Mouse (Mus musculus) heart, embryonic 14.5 days (tissue): ENCODE measurements at regions not wholly inside any gene's neighbourhood (a gene's known extent, or its start where the extent isn't known, plus 50 kb on each side); places are given as distances from the start of the nearest gene placed in this dataset.

Source experiments
- ATAC-seq: fragments of 200-750 bp; cut with Nextera tagmentation; 2 replicates; pipeline ENCODE4 v1.8.0; 2017; ENCODE audit warnings: low read depth, moderate TSS enrichment; ENCODE audit not compliant: insufficient number of reproducible peaks, insufficient read depth, low FRiP score
- H3K27ac ChIP-seq, 2 experiments: fragments of 200-500 bp in 1 of 2; fragments of 300-500 bp in 1 of 2; sonication (generic) in 1 of 2; replicated peaks in 1 of 2; 2 replicates each; pipeline ENCODE4 v1.5.1; 2012 to 2014; ENCODE audit warnings: low read depth in 2 of 2, low read length in 2 of 2, control low read depth in 1 of 2, mild to moderate bottlenecking in 1 of 2, mixed read lengths in 1 of 2; ENCODE audit not compliant: control insufficient read depth in 1 of 2, insufficient read depth in 1 of 2
- H3K27me3 ChIP-seq: fragments of 300-500 bp; sonication (generic); 2 replicates; pipeline ENCODE4 v1.6.1; 2014; ENCODE audit warnings: mild to moderate bottlenecking, low read length, control low read depth; ENCODE audit not compliant: control insufficient read depth, insufficient read depth
- H3K36me3 ChIP-seq: fragments of 300-500 bp; sonication (generic); 2 replicates; pipeline ENCODE4 v1.6.1; 2014; ENCODE audit warnings: mild to moderate bottlenecking, control low read depth, low read length, mixed read lengths; ENCODE audit not compliant: control insufficient read depth, insufficient read depth
- H3K4me1 ChIP-seq, 2 experiments: fragments of 200-500 bp in 1 of 2; fragments of 300-500 bp in 1 of 2; sonication (generic) in 1 of 2; 2 replicates each; pipeline ENCODE4 v1.6.1; 2012 to 2014; ENCODE audit warnings: low read length in 2 of 2, control low read depth in 1 of 2, mixed read lengths in 1 of 2; ENCODE audit not compliant: control insufficient read depth in 2 of 2, insufficient read depth in 2 of 2
- H3K4me2 ChIP-seq: fragments of 300-500 bp; sonication (generic); 2 replicates; pipeline ENCODE4 v1.6.1; 2014; ENCODE audit warnings: mild to moderate bottlenecking, low read length
- H3K4me3 ChIP-seq, 2 experiments: fragments of 200-500 bp in 1 of 2; fragments of 300-500 bp in 1 of 2; sonication (generic) in 1 of 2; 2 replicates each; pipeline ENCODE4 v1.5.1; 2012 to 2014; ENCODE audit warnings: low read length in 2 of 2, mild to moderate bottlenecking in 2 of 2, control low read depth in 1 of 2, low read depth in 1 of 2, moderate library complexity in 1 of 2; ENCODE audit not compliant: control insufficient read depth in 1 of 2, insufficient read depth in 1 of 2
- H3K9ac ChIP-seq: fragments of 300-500 bp; sonication (generic); 2 replicates; pipeline ENCODE4 v1.6.1; 2014; ENCODE audit warnings: mild to moderate bottlenecking, low read length
- H3K9me3 ChIP-seq: fragments of 300-500 bp; sonication (generic); 2 replicates; pipeline ENCODE4 v1.6.1; 2016; ENCODE audit warnings: low read length, control low read depth; ENCODE audit not compliant: control insufficient read depth
- WGBS: fragments of 180-500 bp; shearing (Covaris S2); extraction: QIAGEN DNeasy Blood & Tissue Kit; methylation state at CpG from one replicate; pipeline ENCODE4 v1.1.7; 2014; 5-methylcytosine and 5-hydroxymethylcytosine counted together

DNA sequence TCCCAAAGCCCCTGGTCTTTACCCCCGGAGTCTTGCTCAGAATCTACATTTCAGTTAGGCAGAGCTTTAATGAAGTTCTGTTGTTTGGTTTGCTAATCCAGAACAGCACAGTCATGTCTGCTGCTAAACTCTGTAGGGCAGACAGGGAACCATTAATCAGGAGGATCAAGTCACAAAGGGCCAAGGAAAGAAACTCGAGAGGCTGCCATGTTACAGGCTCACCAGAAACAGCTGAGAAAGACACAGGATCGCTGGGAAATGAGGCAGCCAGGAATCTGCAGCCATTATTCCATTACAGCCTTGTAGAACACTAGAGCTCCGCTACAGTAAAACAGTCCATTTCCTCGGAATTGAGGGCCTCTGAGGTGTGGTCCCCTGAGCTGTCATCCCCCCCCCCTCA is 121.1 kb upstream of the Cops8 start:
- ATAC-seq = no peak
- no peaks in the 10 kb centered on the region for H3K4me1 ChIP-seq
- no peaks in the 10 kb centered on the region for H3K36me3 ChIP-seq
- H3K27me3 ChIP-seq = no peaks in the 10 kb centered on the region
- no peak overlapping the region for H3K27ac ChIP-seq
- no peak overlapping the region for H3K4me3 ChIP-seq
- H3K9ac ChIP-seq = no peak overlapping the region
- no peak overlapping the region for H3K4me2 ChIP-seq
- H3K9me3 ChIP-seq = no peaks in the 10 kb centered on the region
- WGBS = 66% methylated on average over 5 of the region's 5 CpGs

DNA sequence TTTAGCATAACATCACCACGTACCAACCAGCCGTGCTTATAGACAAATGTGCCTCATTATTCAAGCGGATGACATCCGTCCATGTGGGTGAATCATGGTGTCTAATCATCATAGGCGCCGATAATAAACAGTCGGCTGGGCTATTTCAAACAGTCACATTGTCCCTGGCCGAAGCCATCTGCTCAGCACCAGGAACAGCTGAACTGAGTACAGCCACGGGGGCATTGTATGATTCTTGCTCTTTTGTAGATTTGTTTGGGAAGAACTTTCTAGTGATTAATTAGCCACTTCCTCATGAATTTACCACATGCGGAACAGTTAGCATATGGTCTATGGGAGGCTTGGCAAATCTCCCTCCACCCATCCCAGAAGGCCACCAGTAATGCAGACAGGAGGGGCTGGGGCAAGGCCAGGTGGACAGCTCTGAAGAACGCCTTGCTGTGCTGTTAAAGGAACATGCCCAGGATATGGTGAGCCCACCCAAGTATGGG is 116.4 kb upstream of the Cops8 start:
- no peak overlapping the region for H3K4me2 ChIP-seq

DNA sequence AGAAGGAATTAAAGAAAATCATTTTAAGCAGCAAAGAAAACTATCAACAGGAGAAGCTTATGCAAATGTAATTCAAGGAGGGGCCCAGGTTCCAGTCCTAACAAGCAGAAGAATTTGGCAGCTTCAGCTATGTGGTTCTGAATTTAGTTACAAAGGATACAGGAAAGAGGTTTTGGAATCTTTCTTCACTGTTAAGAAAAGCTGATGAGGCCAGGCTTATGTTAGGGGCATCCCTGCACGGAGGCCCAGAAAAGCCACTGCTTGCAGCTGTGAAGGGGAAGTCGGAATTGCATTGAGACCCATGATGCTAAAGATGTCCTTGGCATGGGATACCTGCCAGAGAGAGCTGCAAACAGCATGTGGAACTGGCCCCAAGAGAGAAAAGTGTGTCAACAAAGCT is 114.9 kb upstream of the Cops8 start:
- no peak overlapping the region for H3K4me3 ChIP-seq
- H3K4me2 ChIP-seq = no peak overlapping the region
- H3K9me3 ChIP-seq = no peaks in the 10 kb centered on the region
- 75% methylated on average over 2 of the region's 2 CpGs for WGBS
- H3K27me3 ChIP-seq = no peaks in the 10 kb centered on the region
- ATAC-seq = no peak
- no peak overlapping the region for H3K27ac ChIP-seq
- H3K4me1 ChIP-seq = 0 out of 4 replicates have a peak, but pooled peaks cover 0 to 3% of the 10 kb centered on the region in 2 experiments
- H3K36me3 ChIP-seq = no peaks in the 10 kb centered on the region
- H3K9ac ChIP-seq = no peak overlapping the region

More for the DNA sequence above, 116.4 kb upstream of the Cops8 start:
- Histone ChIP-seq H3K36me3 (no peaks in the 10 kb centered on the region), H3K4me3 (no peak overlapping the region), H3K27ac (no peak overlapping the region), H3K9me3 (no peaks in the 10 kb centered on the region), H3K9ac (no peak overlapping the region), H3K4me1 (0 out of 4 replicates have a peak, but pooled peaks cover 0 to 3% of the 10 kb centered on the region in 2 experiments), H3K27me3 (no peaks in the 10 kb centered on the region)
- no peak for ATAC-seq
- WGBS = 71% methylated on average over 11 of the region's 11 CpGs

DNA sequence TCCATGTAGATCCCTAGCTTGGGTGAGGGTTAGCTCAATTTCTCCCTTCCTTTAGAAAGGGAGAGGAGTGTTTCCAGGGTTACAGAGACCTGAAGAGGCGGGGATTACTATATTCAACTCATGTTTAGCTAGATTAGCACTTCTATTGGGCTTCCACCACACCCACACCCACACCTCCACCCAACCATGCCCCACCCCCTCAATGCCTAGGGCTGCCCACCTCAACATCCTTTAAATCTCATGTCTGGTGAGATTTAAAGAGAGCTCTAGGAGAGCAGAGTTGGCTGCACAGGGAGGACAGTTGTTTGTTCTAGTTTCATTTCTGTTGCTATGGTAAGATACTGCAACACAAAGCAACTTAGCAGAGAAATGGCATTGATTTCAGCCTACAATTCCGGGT is 113.8 kb upstream of the Cops8 start:
- Histone ChIP-seq H3K27ac (no peak overlapping the region), H3K36me3 (no peaks in the 10 kb centered on the region), H3K27me3 (no peaks in the 10 kb centered on the region), H3K4me3 (no peak overlapping the region), H3K4me1 (0 out of 4 replicates have a peak, but pooled peaks cover 0 to 3% of the 10 kb centered on the region in 2 experiments), H3K4me2 (no peak overlapping the region), H3K9me3 (no peaks in the 10 kb centered on the region), H3K9ac (no peak overlapping the region)
- WGBS = 71% methylated on average over 2 of the region's 2 CpGs
- ATAC-seq = no peak

DNA sequence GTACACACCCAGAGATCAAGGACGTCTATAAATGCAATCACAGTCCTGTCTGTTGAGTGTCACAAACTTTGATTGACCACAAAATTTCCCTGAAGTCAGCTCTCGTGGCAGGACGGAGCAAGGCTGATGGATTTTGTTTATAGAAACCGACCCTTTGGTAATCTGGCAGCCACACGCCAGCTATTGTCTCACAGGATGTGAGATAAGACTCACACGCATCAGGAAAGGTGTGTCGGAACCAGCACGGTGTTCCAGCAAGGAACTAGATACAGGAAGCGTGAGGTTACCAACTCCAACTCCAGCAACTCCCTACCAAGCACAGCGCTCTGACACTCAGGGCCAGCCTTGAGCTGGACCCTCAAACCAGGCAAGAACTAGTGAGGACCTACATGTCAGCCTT is 112.4 kb upstream of the Cops8 start:
- Histone ChIP-seq H3K4me1 (0 out of 4 replicates have a peak, but pooled peaks cover 0 to 3% of the 10 kb centered on the region in 2 experiments), H3K9me3 (no peaks in the 10 kb centered on the region), H3K9ac (no peak overlapping the region), H3K36me3 (no peaks in the 10 kb centered on the region), H3K27me3 (no peaks in the 10 kb centered on the region), H3K4me3 (no peak overlapping the region), H3K27ac (no peak overlapping the region), H3K4me2 (no peak overlapping the region)
- no peak; the same call in 1 of the 2 replicates for ATAC-seq
- 57% methylated on average over 10 of the region's 10 CpGs for WGBS

DNA sequence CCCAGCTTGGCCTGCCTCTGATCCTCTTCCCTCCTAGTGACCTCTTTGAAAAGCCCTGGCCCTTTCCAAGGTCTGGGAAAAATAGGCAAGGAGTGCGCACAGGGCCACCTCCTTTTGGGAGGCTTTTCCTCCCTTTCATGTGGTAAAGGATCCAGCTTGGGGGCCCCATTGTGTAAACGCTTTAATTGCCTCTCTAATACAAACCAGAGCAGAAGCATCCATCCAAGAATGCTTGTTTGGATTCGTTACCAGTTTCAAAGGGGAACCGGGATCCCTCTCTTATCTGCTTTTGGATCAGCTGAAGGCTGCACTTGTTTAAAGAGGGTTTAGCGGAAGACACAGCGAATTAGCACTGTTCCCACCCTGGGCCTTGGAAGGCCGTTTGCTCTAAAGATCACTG is 109.3 kb upstream of the Cops8 start:
- no peak for ATAC-seq
- 44% methylated on average over 7 of the region's 7 CpGs for WGBS
- H3K4me1 ChIP-seq = 0 out of 4 replicates have a peak, but pooled peaks cover 0 to 3% of the 10 kb centered on the region in 2 experiments
- no peaks in the 10 kb centered on the region for H3K9me3 ChIP-seq
- H3K4me3 ChIP-seq = no peak overlapping the region
- no peaks in the 10 kb centered on the region for H3K27me3 ChIP-seq
- no peak overlapping the region for H3K9ac ChIP-seq
- H3K4me2 ChIP-seq = no peak overlapping the region
- H3K27ac ChIP-seq = no peak overlapping the region
- no peaks in the 10 kb centered on the region for H3K36me3 ChIP-seq

DNA sequence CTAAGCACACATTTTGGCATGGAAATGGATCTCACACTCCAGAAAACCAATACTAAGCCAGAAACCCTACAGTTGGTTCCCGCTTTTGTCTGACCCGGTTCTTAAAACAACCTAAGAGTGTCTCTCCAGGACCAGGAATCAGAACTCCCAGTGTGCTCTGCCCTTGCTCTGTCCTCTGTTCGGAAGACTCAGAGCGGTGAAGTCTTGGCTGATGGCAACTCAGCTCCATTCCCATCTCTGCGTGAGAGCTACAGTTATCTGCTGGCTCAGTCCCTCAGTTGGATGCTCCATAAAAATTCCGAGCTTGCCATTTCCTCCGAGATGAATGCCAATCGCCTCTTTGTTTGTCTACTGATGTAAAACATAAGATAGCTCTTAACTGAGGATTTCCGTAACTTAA is 107.6 kb upstream of the Cops8 start:
- peaks cover 7% of the 10 kb centered on the region; the same call in 1 of the 2 replicates for H3K9me3 ChIP-seq
- 0 out of 4 replicates have a peak overlapping the region, but pooled peaks of 1 of the 2 experiments have one; percentile 24 for H3K27ac ChIP-seq
- WGBS = 73% methylated on average over 9 of the region's 9 CpGs
- no peaks in the 10 kb centered on the region for H3K27me3 ChIP-seq
- H3K36me3 ChIP-seq = no peaks in the 10 kb centered on the region
- H3K9ac ChIP-seq = no peak overlapping the region
- 0 out of 4 replicates have a peak, but pooled peaks cover 0 to 3% of the 10 kb centered on the region in 2 experiments for H3K4me1 ChIP-seq
- H3K4me2 ChIP-seq = no peak overlapping the region
- no peak for ATAC-seq
- no peak overlapping the region for H3K4me3 ChIP-seq

DNA sequence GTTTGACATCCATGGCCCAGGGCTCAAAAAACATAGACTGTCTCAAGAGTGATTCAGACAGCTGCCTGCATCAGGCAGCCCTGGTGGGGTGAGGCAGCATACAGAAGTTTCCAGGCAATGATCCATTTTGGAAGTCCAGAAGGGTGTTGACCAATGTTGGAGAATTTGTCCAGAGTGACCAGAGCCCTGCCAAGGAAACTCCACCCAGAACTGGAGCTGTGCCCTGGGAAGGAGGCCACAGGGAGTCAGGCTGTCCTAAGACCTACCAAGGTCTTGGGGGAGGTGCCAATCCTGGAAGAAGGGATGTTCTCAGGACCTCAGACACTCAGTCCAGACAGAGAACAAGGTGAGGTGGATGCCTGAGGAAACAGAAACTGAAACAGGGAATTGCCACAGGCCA is 105.2 kb upstream of the Cops8 start:
- no peak overlapping the region for H3K27ac ChIP-seq
- H3K36me3 ChIP-seq = no peaks in the 10 kb centered on the region
- H3K27me3 ChIP-seq = no peaks in the 10 kb centered on the region
- ATAC-seq = no peak
- H3K4me1 ChIP-seq = no peaks in the 10 kb centered on the region; a peak in 1 of 4 replicates
- no peak overlapping the region for H3K9ac ChIP-seq
- H3K4me2 ChIP-seq = no peak overlapping the region
- no peak overlapping the region for H3K4me3 ChIP-seq
- H3K9me3 ChIP-seq = peaks cover 7% of the 10 kb centered on the region; the same call in 1 of the 2 replicates
